Mouse (Mus musculus) B cell, adult 2 months (primary cell): ENCODE results near the gene Filip1.

Experiments
- DNase-seq, 2 experiments: peaks; one replicate each; pipeline ENCODE4 v3.0.0; 2022

Filip1 gene

GRCm38 (mm10) chr9:79894665-79895064 lies 118.0 kb downstream of the Filip1 start:
- no peak for DNase-seq

GRCm38 (mm10) chr9:79893841-79894612 lies 118.6 kb downstream of the Filip1 start:
- DNase-seq: no peak

GRCm38 (mm10) chr9:79892183-79892582 lies 120.5 kb downstream of the Filip1 start:
- no peak for DNase-seq

- DNase-seq: no peak
These were observed 122.2 kb downstream of the Filip1 start for GRCm38 (mm10) chr9:79890488-79890887.

- no peak for DNase-seq
These were observed 123.5 kb downstream of the Filip1 start for GRCm38 (mm10) chr9:79889132-79889531.

- peak; percentile 2 to 12 for DNase-seq
These were observed 127.1 kb downstream of the Filip1 start for GRCm38 (mm10) chr9:79885244-79886210.

- DNase-seq: no peak
These were observed 129.5 kb downstream of the Filip1 start for GRCm38 (mm10) chr9:79883139-79883538.

- no peak for DNase-seq
These were observed 132.6 kb downstream of the Filip1 start for GRCm38 (mm10) chr9:79880031-79880430.

GRCm38 (mm10) chr9:79875522-79876131 lies 137.0 kb downstream of the Filip1 start:
- DNase-seq: no peak

GRCm38 (mm10) chr9:79872598-79872997 lies 140.1 kb downstream of the Filip1 start:
- DNase-seq: no peak

- no peak for DNase-seq
These were observed 143.1 kb downstream of the Filip1 start for GRCm38 (mm10) chr9:79869512-79869911.

- DNase-seq: no peak
These were observed 146.7 kb downstream of the Filip1 start for GRCm38 (mm10) chr9:79865998-79866397.

GRCm38 (mm10) chr9:79862544-79862943 lies 150.1 kb downstream of the Filip1 start:
- no peak for DNase-seq

GRCm38 (mm10) chr9:79847099-79847498 lies 165.6 kb downstream of the Filip1 start:
- DNase-seq: no peak

GRCm38 (mm10) chr9:79842615-79843014 lies 170.0 kb downstream of the Filip1 start:
- DNase-seq: no peak

GRCm38 (mm10) chr9:79842028-79842427 lies 170.6 kb downstream of the Filip1 start:
- no peak for DNase-seq

- no peak for DNase-seq
These were observed 181.4 kb downstream of the Filip1 start for GRCm38 (mm10) chr9:79831294-79831693.

GRCm38 (mm10) chr9:79830874-79831273 lies 181.8 kb downstream of the Filip1 start:
- no peak for DNase-seq

- no peak for DNase-seq
These were observed 182.5 kb downstream of the Filip1 start for GRCm38 (mm10) chr9:79829842-79830800.

- DNase-seq: no peak
These were observed 185.6 kb downstream of the Filip1 start for GRCm38 (mm10) chr9:79827072-79827471.

GRCm38 (mm10) chr9:79825526-79825925 lies 187.1 kb downstream of the Filip1 start:
- DNase-seq: no peak

GRCm38 (mm10) chr9:79823856-79824255 lies 188.8 kb downstream of the Filip1 start:
- DNase-seq: no peak
